Mouse (Mus musculus) forebrain, embryonic 14.5 days (tissue): ENCODE measurements around the gene 1700067K01Rik. TPM values are rescaled to one million over a fixed set of nuclear protein-coding genes. Genes with fewer than 3 reads are reported as not detected.

ENCODE experiments used
- ATAC-seq: fragments of 200-750 bp; cut with Nextera tagmentation; 2 replicates; pipeline ENCODE4 v1.8.0; 2017; ENCODE audit warnings: mild to moderate bottlenecking, moderate library complexity
- DNase-seq: peaks from one replicate; pipeline ENCODE4 v3.0.0-alpha.2; 2015; ENCODE audit warnings: low spot score
- H3K27ac ChIP-seq: fragments of 300-500 bp; sonication (generic); 2 replicates; pipeline ENCODE4 v1.5.1; 2014; ENCODE audit warnings: low read depth, mild to moderate bottlenecking, control low read depth, low read length, moderate library complexity
- H3K27me3 ChIP-seq: fragments of 300-500 bp; sonication (generic); replicated peaks from 2 replicates; pipeline ENCODE4 v1.6.1; 2014; ENCODE audit warnings: low read length, control low read depth, mixed read lengths; ENCODE audit not compliant: control insufficient read depth, insufficient read depth
- H3K36me3 ChIP-seq: fragments of 300-500 bp; sonication (generic); 2 replicates; pipeline ENCODE4 v1.6.1; 2014; ENCODE audit warnings: low read length, control low read depth; ENCODE audit not compliant: control insufficient read depth, insufficient read depth
- H3K4me1 ChIP-seq: fragments of 300-500 bp; sonication (generic); 2 replicates; pipeline ENCODE4 v1.6.1; 2014; ENCODE audit warnings: antibody characterized with exemption, low read length, control low read depth; ENCODE audit not compliant: control insufficient read depth, insufficient read depth
- H3K4me2 ChIP-seq: fragments of 300-500 bp; sonication (generic); 2 replicates; pipeline ENCODE4 v1.6.1; 2014; ENCODE audit warnings: mild to moderate bottlenecking, control low read depth, low read length
- H3K4me3 ChIP-seq: fragments of 300-500 bp; sonication (generic); 2 replicates; pipeline ENCODE4 v1.5.1; 2014; ENCODE audit warnings: low read depth, low read length, control low read depth
- H3K9ac ChIP-seq: fragments of 300-500 bp; sonication (generic); 2 replicates; pipeline ENCODE4 v1.6.1; 2014; ENCODE audit warnings: mild to moderate bottlenecking, low read length, control low read depth, moderate library complexity
- H3K9me3 ChIP-seq: fragments of 300-500 bp; sonication (generic); replicated peaks from 2 replicates; pipeline ENCODE4 v1.6.1; 2016; ENCODE audit warnings: low read length, control low read depth, mixed read lengths; ENCODE audit not compliant: control insufficient read depth
- WGBS: fragments of 180-500 bp; shearing (Covaris S2); extraction: QIAGEN DNeasy Blood & Tissue Kit; methylation state at CpG from one replicate; pipeline ENCODE4 v1.1.7; 2014; 5-methylcytosine and 5-hydroxymethylcytosine counted together
- polyA plus RNA-seq: library from polyadenylated mRNA; unstranded; fragments of >200 nt; fragmentation: Nextera tagmentation; extraction: Ambion mirVana; gene quantifications from 2 replicates; pipeline ENCODE4 v1.2.1, GENCODE M21; 2014

The 1700067K01Rik gene
- polyA plus RNA-seq, 1 experiment from 2014 or later, result 0.77 TPM

GRCm38 (mm10) chr8:83995973-83996372 lies 5.3 kb upstream of the 1700067K01Rik start:
- Histone ChIP-seq H3K9me3 (no peaks in the 10 kb centered on the region), H3K36me3 (peaks cover 42% of the 10 kb centered on the region), H3K27me3 (peaks cover 8% of the 10 kb centered on the region), H3K4me3 (no peak overlapping the region), H3K4me2 (peak overlapping the region; percentile 85), H3K9ac (no peak overlapping the region), H3K27ac (peak overlapping the region; percentile 97; the same call in 1 of the 2 replicates), H3K4me1 (peaks cover 9% of the 10 kb centered on the region)
- DNase-seq (no peak), ATAC-seq (no peak)
- WGBS, result 10% methylated on average over 12 of the region's 12 CpGs

GRCm38 (mm10) chr8:83996567-83997505 lies 4.5 kb upstream of the 1700067K01Rik start:
- Histone ChIP-seq H3K9me3 (no peaks in the 10 kb centered on the region), H3K4me3 (peak overlapping the region; percentile 76), H3K36me3 (peaks cover 42% of the 10 kb centered on the region), H3K4me1 (peaks cover 15% of the 10 kb centered on the region), H3K4me2 (peak overlapping the region; percentile 85), H3K9ac (peak overlapping the region; percentile 84), H3K27ac (peak overlapping the region; percentile 97), H3K27me3 (peaks cover 10% of the 10 kb centered on the region)
- WGBS, result 1% methylated on average over 36 of the region's 103 CpGs
- ATAC-seq (peak; percentile 80), DNase-seq (peak; percentile 92)

- peak within 1 kb of the TSS; percentile 85 for H3K4me2 ChIP-seq
- H3K36me3 ChIP-seq, result peaks cover 34% of the 10 kb centered on the region
- ATAC-seq, result peak; percentile 24
- H3K4me3 ChIP-seq, result peak within 1 kb of the TSS; percentile 76
- no peaks in the 10 kb centered on the region for H3K9me3 ChIP-seq
- H3K9ac ChIP-seq, result peak within 1 kb of the TSS; percentile 84
- peak; percentile 73 for DNase-seq
- peak within 1 kb of the TSS; percentile 97 for H3K27ac ChIP-seq
- H3K27me3 ChIP-seq, result peaks cover 10% of the 10 kb centered on the region
- H3K4me1 ChIP-seq, result peaks cover 15% of the 10 kb centered on the region
- WGBS, result 1% methylated on average over 35 of the region's 112 CpGs
These were observed 3.7 kb upstream of the 1700067K01Rik start, which contains the start of gene Samd1 for GRCm38 (mm10) chr8:83997511-83998141. Gene Samd1 (plus strand): TSS chr8:83997672.

GRCm38 (mm10) chr8:83998231-83999056 lies 2.9 kb upstream of the 1700067K01Rik start:
- under 1% methylated on average over 73 of the region's 92 CpGs for WGBS

GRCm38 (mm10) chr8:83999057-83999705 lies 2.1 kb upstream of the 1700067K01Rik start:
- peaks cover 10% of the 10 kb centered on the region for H3K27me3 ChIP-seq
- peaks cover 25% of the 10 kb centered on the region for H3K36me3 ChIP-seq
- H3K9ac ChIP-seq, result peak overlapping the region; percentile 84; the same call in 1 of the 2 replicates
- no peaks in the 10 kb centered on the region for H3K9me3 ChIP-seq
- peaks cover 18% of the 10 kb centered on the region for H3K4me1 ChIP-seq
- ATAC-seq (no peak), DNase-seq (no peak)
- H3K4me3 ChIP-seq, result peak overlapping the region; percentile 71
- 63% methylated on average over 16 of the region's 16 CpGs for WGBS
- peak overlapping the region; percentile 85 for H3K4me2 ChIP-seq
- no peak overlapping the region for H3K27ac ChIP-seq

More at GRCm38 (mm10) chr8:83998231-83999056, 2.9 kb upstream of the 1700067K01Rik start:
- H3K9me3 ChIP-seq, result no peaks in the 10 kb centered on the region
- peak overlapping the region; percentile 97 for H3K27ac ChIP-seq
- peaks cover 10% of the 10 kb centered on the region for H3K27me3 ChIP-seq
- H3K4me3 ChIP-seq, result peak overlapping the region; percentile 71
- peak; percentile 36 for ATAC-seq
- peak overlapping the region; percentile 85 for H3K4me2 ChIP-seq
- peaks cover 15% of the 10 kb centered on the region for H3K4me1 ChIP-seq
- peak overlapping the region; percentile 84 for H3K9ac ChIP-seq
- H3K36me3 ChIP-seq, result peaks cover 30% of the 10 kb centered on the region
- peak; percentile 88 for DNase-seq

GRCm38 (mm10) chr8:83999825-84000224 lies 1.5 kb upstream of the 1700067K01Rik start:
- Histone ChIP-seq H3K4me1 (peaks cover 21% of the 10 kb centered on the region), H3K9me3 (no peaks in the 10 kb centered on the region), H3K27ac (no peak overlapping the region), H3K36me3 (peaks cover 25% of the 10 kb centered on the region), H3K27me3 (peaks cover 10% of the 10 kb centered on the region), H3K9ac (no peak overlapping the region; the same call in 1 of the 2 replicates), H3K4me2 (no peak overlapping the region), H3K4me3 (no peak overlapping the region)
- no peak for ATAC-seq
- DNase-seq, result no peak
- 88% methylated on average over 2 of the region's 2 CpGs for WGBS

GRCm38 (mm10) chr8:84002957-84003611 lies 1.8 kb downstream of the 1700067K01Rik start:
- Histone ChIP-seq H3K9me3 (no peaks in the 10 kb centered on the region), H3K4me1 (peaks cover 24% of the 10 kb centered on the region), H3K27ac (no peak overlapping the region), H3K4me3 (no peak overlapping the region), H3K9ac (no peak overlapping the region), H3K36me3 (peaks cover 25% of the 10 kb centered on the region), H3K27me3 (peaks cover 10% of the 10 kb centered on the region), H3K4me2 (no peak overlapping the region)
- 53% methylated on average over 12 of the region's 12 CpGs for WGBS
- DNase-seq (no peak), ATAC-seq (no peak)
